16 mouse cellular contexts compared by ENCODE assay signal in genomic region chr2:19160368-19161114, GRCm38 (mm10). TPM values are rescaled to one million over a fixed set of nuclear protein-coding genes. Genes with fewer than 3 reads are reported as not detected.
DNase-seq lines count a peak whose midpoint lies in the region; ATAC-seq and TF ChIP-seq lines count a peak whose summit lies in the region.
"Had no signal": no experiment of that assay in that cellular context is flagged by ENCODE, and none has a peak within 500 bp of the region (broad histone marks: within the 10 kb centered on the region; RNA-seq: fewer than 3 reads in every experiment).

No protein-coding gene starts in this region.

- no peaks in the 10 kb centered on the region for H3K27me3 ChIP-seq in lung, postnatal 0 days (replicated peaks; ENCODE audit: insufficient read depth, low read length)
- no peaks in the 10 kb centered on the region for H3K27me3 ChIP-seq in kidney, embryonic 16.5 days (ENCODE audit: insufficient read depth, low read length)
- H3K27me3 ChIP-seq: midbrain, embryonic 12.5 days; neural tube, embryonic 12.5 days had no signal

- no peaks in the 10 kb centered on the region for H3K4me1 ChIP-seq in lung, postnatal 0 days (ENCODE audit: insufficient read depth, low read depth, low read length)
- H3K4me1 ChIP-seq in kidney, embryonic 16.5 days (ENCODE audit: insufficient read depth, low read length), result peaks cover 8% of the 10 kb centered on the region
- H3K4me1 ChIP-seq: midbrain, embryonic 12.5 days; neural tube, embryonic 12.5 days had no signal

- peak; percentile 8 for DNase-seq in embryo, embryonic 11 days
- no peak for DNase-seq in embryo, embryonic 9.5 days (ENCODE audit: extremely low spot score)
- DNase-seq in lung, postnatal 0 days (ENCODE audit: low spot score), result peak; percentile 28
- no peak for DNase-seq in lung, postnatal 14 days
- DNase-seq in spleen, adult 18-20 months, result no peak
- no peak for DNase-seq in right cerebral cortex, postnatal 10 days (ENCODE audit: low spot score in 2 of 2)
- DNase-seq: heart, adult 11 months; heart, postnatal 14 days; left cerebral cortex, postnatal 4 days; lung, adult 18-20 months; right cerebral cortex, adult 18-20 months had no signal

- TF ChIP-seq EP300 in lung, postnatal 0 days (IDR thresholded peaks at IDR 0.05), result no peak

- H3K9me3 ChIP-seq in lung, postnatal 0 days (ENCODE audit: low read length), result no peaks in the 10 kb centered on the region
- H3K9me3 ChIP-seq in kidney, embryonic 16.5 days (ENCODE audit: low read length), result no peaks in the 10 kb centered on the region
- H3K9me3 ChIP-seq: midbrain, embryonic 12.5 days; neural tube, embryonic 12.5 days had no signal

- H3K36me3 ChIP-seq in lung, postnatal 0 days (ENCODE audit: insufficient read depth, low read length), result no peaks in the 10 kb centered on the region
- no peaks in the 10 kb centered on the region for H3K36me3 ChIP-seq in kidney, embryonic 16.5 days (ENCODE audit: insufficient read depth, low read length)
- H3K36me3 ChIP-seq: midbrain, embryonic 12.5 days; neural tube, embryonic 12.5 days had no signal

- H3K4me3 ChIP-seq in lung, postnatal 0 days (ENCODE audit: low read depth, low read length), result no peak overlapping the region
- H3K4me3 ChIP-seq in kidney, embryonic 16.5 days (ENCODE audit: low read length), result no peak overlapping the region
- H3K4me3 ChIP-seq: layer of hippocampus, adult 2 months; midbrain, embryonic 12.5 days; neural tube, embryonic 12.5 days had no signal

- no peak overlapping the region for H3K9ac ChIP-seq in lung, postnatal 0 days (replicated peaks; ENCODE audit: low read depth)
- no peak overlapping the region for H3K9ac ChIP-seq in kidney, embryonic 16.5 days (replicated peaks; ENCODE audit: low read length)
- H3K9ac ChIP-seq: midbrain, embryonic 12.5 days; neural tube, embryonic 12.5 days had no signal

- no peak overlapping the region for H3K27ac ChIP-seq in lung, postnatal 0 days (ENCODE audit: low read length)
- H3K27ac ChIP-seq in kidney, embryonic 16.5 days (ENCODE audit: low read length), result no peak overlapping the region
- H3K27ac ChIP-seq: layer of hippocampus, adult 2 months; midbrain, embryonic 12.5 days; neural tube, embryonic 12.5 days had no signal

- 15% methylated on average over 8 of the region's 8 CpGs for WGBS in lung, postnatal 0 days
- WGBS in kidney, embryonic 16.5 days, result 8% methylated on average over 8 of the region's 8 CpGs

- H3K4me2 ChIP-seq in lung, postnatal 0 days (replicated peaks; ENCODE audit: low read depth, low read length), result no peak overlapping the region
- H3K4me2 ChIP-seq in kidney, embryonic 16.5 days (replicated peaks; ENCODE audit: low read depth, low read length), result peak overlapping the region; percentile 11; the same call in 1 of the 2 replicates
- H3K4me2 ChIP-seq: midbrain, embryonic 12.5 days; neural tube, embryonic 12.5 days had no signal

- peak; percentile 19; the same call in 1 of the 2 replicates for ATAC-seq in lung, postnatal 0 days
- ATAC-seq in kidney, embryonic 16.5 days (ENCODE audit: low FRiP score, low TSS enrichment), result peak; percentile 86
- no peak for ATAC-seq in cerebellum, adult (ENCODE audit: insufficient number of reproducible peaks, low FRiP score, low TSS enrichment)

- no peak for TF ChIP-seq CTCF in lung, postnatal 0 days (IDR thresholded peaks at IDR 0.05)

RNA-seq across cellular contexts. Expression of gene Armc3, which starts 38.6 kb away (rescaled TPM):
- polyA plus RNA-seq in lung, postnatal 0 days (2015; fragmentation: Nextera tagmentation; extraction: Ambion mirVana), result 2.0 and 2.5 TPM in 2 replicates
- polyA plus RNA-seq in kidney, embryonic 16.5 days (2015; fragmentation: Nextera tagmentation; extraction: Ambion mirVana), result 0.21 and 0.30 TPM in 2 replicates

Comparison
In these comparisons a context has a peak if more than half of its experiments do, and no peak if none do; other contexts are left out.
1. DNase-seq: peak in embryo, embryonic 11 days (single experiment) and lung, postnatal 0 days (single experiment); none in embryo, embryonic 9.5 days (single experiment), lung, postnatal 14 days (single experiment), spleen, adult 18-20 months (0 of 2) and right cerebral cortex, postnatal 10 days (0 of 2).